Mouse (Mus musculus) embryonic facial prominence, embryonic 13.5 days (tissue): ENCODE data around the gene Hsdl2. TPM values are rescaled to one million over a fixed set of nuclear protein-coding genes. Genes with fewer than 3 reads are reported as not detected.
A peak's percentile ranks its signal among the peaks of the same experiment; 100 is the strongest.
"Not testable (repeated sequence)": the region's sequence is repeated elsewhere in the genome, so short reads cannot be mapped to it uniquely, and the experiment has no call there.

Source experiments
- ATAC-seq: fragments of 200-750 bp; cut with Nextera tagmentation; 2 replicates; pipeline ENCODE4 v1.8.0; 2017; ENCODE audit warnings: low read depth; ENCODE audit not compliant: insufficient number of reproducible peaks, insufficient read depth, low FRiP score, low TSS enrichment
- H3K27ac ChIP-seq: fragments of 300-500 bp; sonication (generic); 2 replicates; pipeline ENCODE4 v1.5.1; 2015; ENCODE audit warnings: moderate library complexity, mild to moderate bottlenecking, inconsistent platforms
- H3K27me3 ChIP-seq: fragments of 300-500 bp; sonication (generic); 2 replicates; pipeline ENCODE4 v1.6.1; 2015; ENCODE audit warnings: mild to moderate bottlenecking, inconsistent platforms
- H3K36me3 ChIP-seq: fragments of 300-500 bp; sonication (generic); 2 replicates; pipeline ENCODE4 v1.6.1; 2015; ENCODE audit warnings: mild to moderate bottlenecking, inconsistent platforms
- H3K4me1 ChIP-seq: fragments of 300-500 bp; sonication (generic); 2 replicates; pipeline ENCODE4 v1.6.1; 2015; ENCODE audit warnings: inconsistent platforms
- H3K4me2 ChIP-seq: fragments of 300-500 bp; sonication (generic); 2 replicates; pipeline ENCODE4 v1.6.1; 2015; ENCODE audit warnings: moderate library complexity, mild to moderate bottlenecking, inconsistent platforms
- H3K4me3 ChIP-seq: fragments of 300-500 bp; sonication (generic); 2 replicates; pipeline ENCODE4 v1.5.1; 2015; ENCODE audit warnings: mild to moderate bottlenecking, inconsistent platforms
- H3K9ac ChIP-seq: fragments of 300-500 bp; sonication (generic); 2 replicates; pipeline ENCODE4 v1.6.1; 2015; ENCODE audit warnings: mild to moderate bottlenecking, inconsistent platforms
- H3K9me3 ChIP-seq: fragments of 300-500 bp; sonication (generic); 2 replicates; pipeline ENCODE4 v1.6.1; 2016; ENCODE audit warnings: inconsistent platforms
- WGBS: fragments of 180-500 bp; shearing (Covaris S2); methylation state at CpG from one replicate; pipeline ENCODE4 v1.1.7; 2015; ENCODE audit warnings: mixed read lengths; 5-methylcytosine and 5-hydroxymethylcytosine counted together
- polyA plus RNA-seq: library from polyadenylated mRNA; unstranded; fragments of >200 nt; fragmentation: Nextera tagmentation; extraction: Ambion mirVana; gene quantifications from 2 replicates; pipeline ENCODE4 v1.2.1, GENCODE M21; 2015

Gene Hsdl2
- polyA plus RNA-seq, 1 experiment from 2014 or later: 25.1 TPM

GRCm38 (mm10) chr4:59549175-59549976 lies 32.0 kb upstream of the Hsdl2 start, which contains the start of gene Ptbp3:
Gene Ptbp3, minus strand, starts transcription at chr4:59549364.
- Histone ChIP-seq H3K9me3 (no peaks in the 10 kb centered on the region), H3K27ac (peak within 1 kb of the TSS; percentile 94), H3K9ac (peak within 1 kb of the TSS; percentile 91), H3K4me1 (peaks cover 14% of the 10 kb centered on the region), H3K27me3 (no peaks in the 10 kb centered on the region), H3K36me3 (no peaks in the 10 kb centered on the region), H3K4me2 (peak within 1 kb of the TSS; percentile 81), H3K4me3 (peak within 1 kb of the TSS; percentile 77)
- under 1% methylated on average over 83 of the region's 83 CpGs for WGBS
- peak; percentile 89 for ATAC-seq

- Histone ChIP-seq H3K9me3 (no peaks in the 10 kb centered on the region), H3K27me3 (no peaks in the 10 kb centered on the region), H3K4me3 (peak overlapping the region; percentile 77), H3K36me3 (no peaks in the 10 kb centered on the region), H3K4me1 (peaks cover 14% of the 10 kb centered on the region), H3K9ac (peak overlapping the region; percentile 91), H3K4me2 (peak overlapping the region; percentile 81), H3K27ac (no peak overlapping the region)
- WGBS: 7% methylated on average over 11 of the region's 11 CpGs
- no peak for ATAC-seq
Measured at GRCm38 (mm10) chr4:59549977-59550560, 31.3 kb upstream of the Hsdl2 start.

GRCm38 (mm10) chr4:59551901-59552300 lies 29.5 kb upstream of the Hsdl2 start:
- no peak for ATAC-seq
- H3K4me3 ChIP-seq: no peak overlapping the region

GRCm38 (mm10) chr4:59552835-59553234 lies 28.5 kb upstream of the Hsdl2 start:
- Histone ChIP-seq H3K9ac (no peak overlapping the region), H3K36me3 (no peaks in the 10 kb centered on the region), H3K27me3 (no peaks in the 10 kb centered on the region), H3K27ac (no peak overlapping the region), H3K4me3 (no peak overlapping the region), H3K4me2 (no peak overlapping the region), H3K4me1 (no peaks in the 10 kb centered on the region), H3K9me3 (no peaks in the 10 kb centered on the region)
- no peak for ATAC-seq
- WGBS: 86% methylated on average over 5 of the region's 5 CpGs

More at GRCm38 (mm10) chr4:59551901-59552300, 29.5 kb upstream of the Hsdl2 start:
- no peaks in the 10 kb centered on the region for H3K27me3 ChIP-seq
- peaks cover 7% of the 10 kb centered on the region for H3K4me1 ChIP-seq
- H3K9me3 ChIP-seq: no peaks in the 10 kb centered on the region
- no peaks in the 10 kb centered on the region for H3K36me3 ChIP-seq
- 83% methylated on average over 1 of the region's 1 CpGs for WGBS
- H3K27ac ChIP-seq: no peak overlapping the region
- H3K9ac ChIP-seq: no peak overlapping the region
- H3K4me2 ChIP-seq: no peak overlapping the region

GRCm38 (mm10) chr4:59553576-59553975 lies 27.8 kb upstream of the Hsdl2 start:
- 75% methylated on average over 3 of the region's 3 CpGs for WGBS
- Histone ChIP-seq H3K36me3 (no peaks in the 10 kb centered on the region), H3K9ac (no peak overlapping the region), H3K4me3 (no peak overlapping the region), H3K4me2 (no peak overlapping the region), H3K27me3 (no peaks in the 10 kb centered on the region), H3K27ac (no peak overlapping the region), H3K4me1 (no peaks in the 10 kb centered on the region), H3K9me3 (no peaks in the 10 kb centered on the region)
- ATAC-seq: no peak

GRCm38 (mm10) chr4:59555177-59555576 lies 26.2 kb upstream of the Hsdl2 start:
- Histone ChIP-seq H3K9ac (no peak overlapping the region), H3K4me3 (no peak overlapping the region), H3K4me1 (no peaks in the 10 kb centered on the region), H3K36me3 (no peaks in the 10 kb centered on the region), H3K27me3 (no peaks in the 10 kb centered on the region), H3K27ac (no peak overlapping the region), H3K4me2 (no peak overlapping the region), H3K9me3 (no peaks in the 10 kb centered on the region)
- no peak for ATAC-seq

GRCm38 (mm10) chr4:59557343-59557742 lies 24.0 kb upstream of the Hsdl2 start:
- 91% methylated on average over 4 of the region's 4 CpGs for WGBS
- not testable (repeated sequence) for H3K4me1 ChIP-seq, H3K9ac ChIP-seq, H3K4me2 ChIP-seq, H3K27me3 ChIP-seq, H3K27ac ChIP-seq, H3K36me3 ChIP-seq, H3K9me3 ChIP-seq, ATAC-seq, H3K4me3 ChIP-seq

GRCm38 (mm10) chr4:59558096-59558720 lies 23.2 kb upstream of the Hsdl2 start:
- Histone ChIP-seq H3K36me3 (no peaks in the 10 kb centered on the region), H3K9me3 (no peaks in the 10 kb centered on the region), H3K9ac (no peak overlapping the region), H3K4me3 (no peak overlapping the region), H3K4me2 (no peak overlapping the region), H3K27ac (no peak overlapping the region), H3K4me1 (no peaks in the 10 kb centered on the region), H3K27me3 (no peaks in the 10 kb centered on the region)
- no peak for ATAC-seq
- WGBS: 70% methylated on average over 6 of the region's 6 CpGs

GRCm38 (mm10) chr4:59560141-59560540 lies 21.2 kb upstream of the Hsdl2 start:
- no peak for ATAC-seq
- Histone ChIP-seq H3K9me3 (no peaks in the 10 kb centered on the region), H3K4me1 (no peaks in the 10 kb centered on the region), H3K27ac (no peak overlapping the region), H3K4me3 (no peak overlapping the region), H3K4me2 (no peak overlapping the region), H3K9ac (no peak overlapping the region), H3K36me3 (no peaks in the 10 kb centered on the region), H3K27me3 (no peaks in the 10 kb centered on the region)
- WGBS: 87% methylated on average over 6 of the region's 6 CpGs

- H3K27me3 ChIP-seq: no peaks in the 10 kb centered on the region
- H3K4me2 ChIP-seq: no peak overlapping the region
- no peaks in the 10 kb centered on the region for H3K36me3 ChIP-seq
- H3K9ac ChIP-seq: no peak overlapping the region
- no peak for ATAC-seq
- no peak overlapping the region for H3K4me3 ChIP-seq
- no peaks in the 10 kb centered on the region for H3K4me1 ChIP-seq
- no peak overlapping the region for H3K27ac ChIP-seq
- H3K9me3 ChIP-seq: no peaks in the 10 kb centered on the region
- WGBS: 78% methylated on average over 3 of the region's 3 CpGs
Measured at GRCm38 (mm10) chr4:59564128-59564527, 17.2 kb upstream of the Hsdl2 start.

GRCm38 (mm10) chr4:59565571-59566188 lies 15.7 kb upstream of the Hsdl2 start:
- H3K27ac ChIP-seq: no peak overlapping the region
- no peaks in the 10 kb centered on the region for H3K27me3 ChIP-seq
- no peaks in the 10 kb centered on the region for H3K9me3 ChIP-seq
- no peak overlapping the region for H3K4me2 ChIP-seq
- 71% methylated on average over 8 of the region's 8 CpGs for WGBS
- H3K36me3 ChIP-seq: no peaks in the 10 kb centered on the region
- H3K9ac ChIP-seq: no peak overlapping the region
- H3K4me1 ChIP-seq: no peaks in the 10 kb centered on the region
- H3K4me3 ChIP-seq: no peak overlapping the region
- ATAC-seq: no peak
